Mouse (Mus musculus): ENCODE measurements at regions not wholly inside any gene's neighbourhood (a gene's known extent, or its start where the extent isn't known, plus 50 kb on each side); places are given as distances from the start of the nearest gene placed in this dataset.
"Not testable (repeated sequence)": the region's sequence is repeated elsewhere in the genome, so short reads cannot be mapped to it uniquely, and the experiment has no call there.

- intact Hi-C loops (cut with DNase I) = no loop called here
- DNase-seq (ENCODE audit: low spot score) = no peak
Observed at GRCm38 (mm10) chr12:93812963-93813733, 1878.9 kb upstream of the Flrt2 start.

DNA sequence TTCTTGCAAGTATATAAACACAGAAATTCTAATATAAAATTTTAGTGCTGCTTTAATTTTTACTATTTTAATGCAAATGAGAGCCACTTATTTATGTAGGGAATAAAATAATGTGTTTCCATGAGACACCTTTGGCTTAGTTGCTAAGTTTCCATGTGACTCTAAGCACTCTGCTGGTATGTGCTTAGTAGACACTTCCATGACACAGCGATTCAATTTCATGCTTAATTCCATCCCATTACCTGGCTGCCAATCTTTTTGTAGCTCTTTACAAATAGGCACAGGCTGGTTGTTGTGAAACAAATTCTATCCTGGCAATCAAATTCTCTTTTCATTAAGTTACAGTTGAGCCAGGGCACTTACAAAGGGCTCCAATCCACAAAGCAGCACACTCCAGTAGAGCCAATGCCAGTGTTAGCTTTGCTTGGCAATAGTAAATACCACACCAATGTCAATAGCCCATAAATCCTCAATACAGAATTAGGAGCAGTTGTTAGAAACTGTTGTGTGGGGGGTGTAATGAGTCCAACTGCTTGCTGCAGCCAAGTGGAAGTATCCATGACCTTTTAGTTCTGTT, 1841.0 kb upstream of the Flrt2 start:
- DNase-seq (ENCODE audit: low spot score) = no peak
- intact Hi-C loops (cut with DNase I) = no loop called here

- intact Hi-C loops (cut with DNase I) = no loop called here
- DNase-seq (ENCODE audit: low spot score) = no peak
Observed at GRCm38 (mm10) chr12:93851660-93852059, 1840.4 kb upstream of the Flrt2 start.

DNA sequence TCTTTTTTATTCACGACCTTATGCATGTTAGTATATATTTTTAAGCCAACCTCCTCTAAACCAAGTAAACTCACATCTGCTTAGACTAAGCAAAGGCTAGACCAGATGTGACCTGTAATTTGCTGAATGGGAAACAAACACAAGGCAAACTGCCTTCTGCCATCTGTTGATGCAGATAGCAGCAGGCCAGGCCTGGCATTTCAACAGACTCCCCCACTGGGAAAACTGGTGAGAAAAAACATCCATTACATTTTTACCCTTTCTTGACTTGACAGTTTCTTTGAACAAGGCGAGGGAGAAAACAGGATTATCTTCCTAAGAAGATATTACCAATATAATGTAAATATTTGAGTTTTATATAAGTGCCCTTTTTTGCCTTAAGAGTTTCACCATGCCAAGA, 1806.1 kb upstream of the Flrt2 start:
- DNase-seq (ENCODE audit: low spot score) = no peak
- intact Hi-C loops (cut with DNase I) = no loop called here

GRCm38 (mm10) chr12:93890109-93890508, 1801.9 kb upstream of the Flrt2 start:
- intact Hi-C loops (cut with DNase I) = no loop called here
- DNase-seq (ENCODE audit: low spot score) = no peak

DNA sequence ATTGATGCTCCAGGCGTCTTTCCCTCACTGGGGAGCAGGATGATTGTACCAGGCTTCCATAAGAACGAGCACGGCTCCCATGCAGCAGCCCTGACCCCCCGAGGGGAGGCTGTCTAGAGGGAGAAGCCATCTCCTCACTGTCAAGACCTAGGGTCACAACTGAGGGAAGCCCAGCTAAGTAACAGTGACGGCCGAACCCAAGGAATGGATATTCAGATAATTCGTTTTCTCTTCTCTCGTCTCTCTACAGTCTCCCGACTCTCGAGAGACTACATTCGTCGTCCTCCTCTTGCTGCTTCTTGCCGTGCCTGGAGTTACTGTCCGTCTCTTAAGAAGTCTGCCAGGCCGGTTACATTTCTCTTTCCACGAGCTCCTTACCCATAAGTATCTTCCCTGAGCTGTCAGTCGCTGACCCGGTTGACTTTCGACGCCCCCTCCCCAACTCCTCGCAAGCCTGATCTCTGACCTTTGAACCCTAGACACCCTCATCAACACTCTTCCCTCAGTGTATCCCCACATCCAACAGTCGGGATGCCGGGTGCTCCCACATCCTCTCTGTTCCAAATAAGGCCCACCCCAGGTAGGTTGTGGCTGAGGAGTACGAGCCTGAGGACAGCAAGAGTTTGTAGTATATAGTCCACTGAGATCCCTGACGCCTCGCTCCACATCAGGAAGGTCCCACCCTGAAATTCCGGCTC, 1763.3 kb upstream of the Flrt2 start:
- DNase-seq (ENCODE audit: low spot score); intact Hi-C loops (cut with DNase I): not testable (repeated sequence)

DNA sequence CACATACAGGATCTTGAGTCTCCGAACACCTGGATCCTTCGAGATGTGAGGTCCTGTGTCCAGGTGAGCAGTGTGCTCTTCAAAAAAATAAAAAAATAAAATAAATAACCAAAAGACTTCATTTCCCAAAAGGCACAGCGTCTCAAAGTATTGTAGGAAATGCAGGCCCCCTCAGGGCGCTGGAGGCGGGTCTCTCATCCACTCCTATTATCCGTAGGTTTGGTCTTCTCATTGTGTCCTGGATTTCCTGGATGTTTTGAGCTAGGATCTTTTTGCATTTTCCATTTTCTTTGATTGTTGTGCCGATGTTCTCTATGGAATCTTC, 1762.8 kb upstream of the Flrt2 start:
- DNase-seq (ENCODE audit: low spot score); intact Hi-C loops (cut with DNase I): not testable (repeated sequence)

DNA sequence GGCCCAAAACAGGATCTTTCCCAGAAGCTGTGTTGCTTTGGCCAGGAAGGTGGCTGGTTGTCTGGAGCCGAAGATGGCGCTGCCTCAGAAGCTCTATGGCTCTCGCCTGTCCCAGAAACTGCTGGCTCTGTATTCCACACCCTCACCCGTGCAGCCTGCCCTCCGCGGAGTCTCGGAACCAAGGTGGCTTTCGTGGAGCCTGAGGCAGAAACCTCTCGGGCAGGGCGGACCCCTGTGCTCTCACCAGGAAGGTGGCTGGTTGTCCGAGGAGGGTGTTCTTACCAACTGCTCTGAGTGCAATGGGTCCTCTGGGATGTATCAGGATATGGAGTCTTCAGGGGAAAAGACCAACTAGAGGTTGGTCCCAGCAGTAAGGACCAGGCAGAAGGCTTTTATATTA, 1761.8 kb upstream of the Flrt2 start:
- DNase-seq (ENCODE audit: low spot score); intact Hi-C loops (cut with DNase I): not testable (repeated sequence)

GRCm38 (mm10) chr12:93960869-93961268, 1731.2 kb upstream of the Flrt2 start:
- intact Hi-C loops (cut with DNase I) = no loop called here
- DNase-seq (ENCODE audit: low spot score) = no peak

DNA sequence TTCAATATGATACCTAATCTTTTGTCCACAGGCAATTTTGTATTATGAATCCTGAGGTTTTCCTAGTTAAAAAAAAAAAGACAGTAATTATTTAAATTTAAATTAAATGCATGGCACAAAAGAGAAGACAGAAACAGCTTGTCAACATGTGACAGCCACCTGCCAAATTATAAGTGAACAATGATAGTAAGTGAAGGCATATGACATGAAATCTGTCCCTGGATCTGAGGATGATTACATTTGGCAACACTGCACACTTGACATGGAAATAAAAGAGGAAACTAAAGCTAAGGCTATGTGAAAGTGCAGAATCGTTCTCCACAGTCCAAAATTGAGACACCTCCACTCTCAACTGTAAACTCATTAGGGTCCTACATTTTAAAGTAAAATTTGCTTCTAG, 1710.7 kb upstream of the Flrt2 start:
- intact Hi-C loops (cut with DNase I) = no loop called here
- DNase-seq (ENCODE audit: low spot score) = no peak

DNA sequence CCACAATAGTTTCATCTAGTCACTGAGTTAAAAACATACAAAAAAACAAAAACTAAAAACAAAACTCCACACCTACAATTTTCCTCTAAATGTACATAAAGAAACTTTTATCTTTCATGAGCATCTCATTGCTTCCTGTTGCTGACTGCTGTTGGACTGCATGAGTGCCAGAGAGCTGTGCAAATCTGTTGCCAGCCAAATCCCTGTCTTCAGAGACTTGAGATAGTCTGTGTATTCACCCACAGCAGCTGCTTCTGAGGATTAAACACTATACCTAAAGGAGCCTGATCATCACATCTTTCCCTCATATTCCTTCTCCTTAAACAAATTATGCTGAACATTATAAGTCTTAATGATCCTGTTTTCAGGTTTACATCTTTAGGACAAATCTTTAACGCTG, 1700.5 kb upstream of the Flrt2 start:
- DNase-seq (ENCODE audit: low spot score) = no peak
- intact Hi-C loops (cut with DNase I) = no loop called here

- intact Hi-C loops (cut with DNase I) = no loop called here
- DNase-seq (ENCODE audit: low spot score) = no peak
Observed at GRCm38 (mm10) chr12:93993875-93994274, 1698.2 kb upstream of the Flrt2 start.

- no peak for DNase-seq (ENCODE audit: low spot score)
- intact Hi-C loops (cut with DNase I) = no loop called here
Observed at GRCm38 (mm10) chr12:94015946-94016345, 1676.1 kb upstream of the Flrt2 start.

GRCm38 (mm10) chr12:94031364-94031763, 1660.7 kb upstream of the Flrt2 start:
- intact Hi-C loops (cut with DNase I) = no loop called here
- no peak for DNase-seq (ENCODE audit: low spot score)

- intact Hi-C loops (cut with DNase I) = no loop called here
Observed at GRCm38 (mm10) chr12:94047972-94048371, 1644.1 kb upstream of the Flrt2 start.

DNA sequence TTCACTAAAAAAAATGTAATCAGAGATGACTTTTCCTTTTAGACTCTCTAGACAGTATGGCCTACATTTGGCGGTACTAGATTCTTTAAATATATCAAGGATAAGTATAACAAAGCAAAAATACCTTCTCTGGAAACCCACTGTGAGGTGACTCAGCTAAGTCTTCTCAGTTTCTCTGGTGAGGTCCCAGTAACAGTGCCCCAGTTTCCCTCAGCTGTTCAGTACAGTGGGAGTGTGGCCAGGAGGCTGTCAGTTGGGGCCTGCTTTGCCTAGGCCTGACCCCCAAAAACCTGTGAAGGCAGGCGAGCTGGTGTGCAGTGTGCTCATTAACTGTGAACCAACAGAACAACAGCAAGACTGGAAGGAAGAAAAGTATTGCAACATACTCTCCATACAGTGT, 1634.3 kb upstream of the Flrt2 start:
- intact Hi-C loops (cut with DNase I) = no loop called here
- DNase-seq (ENCODE audit: low spot score) = no peak

More at GRCm38 (mm10) chr12:94047972-94048371, 1644.1 kb upstream of the Flrt2 start:
- DNase-seq (ENCODE audit: low spot score) = no peak

- no peak for DNase-seq (ENCODE audit: low spot score)
- intact Hi-C loops (cut with DNase I) = no loop called here
Observed at GRCm38 (mm10) chr12:94059641-94060040, 1632.4 kb upstream of the Flrt2 start.

DNA sequence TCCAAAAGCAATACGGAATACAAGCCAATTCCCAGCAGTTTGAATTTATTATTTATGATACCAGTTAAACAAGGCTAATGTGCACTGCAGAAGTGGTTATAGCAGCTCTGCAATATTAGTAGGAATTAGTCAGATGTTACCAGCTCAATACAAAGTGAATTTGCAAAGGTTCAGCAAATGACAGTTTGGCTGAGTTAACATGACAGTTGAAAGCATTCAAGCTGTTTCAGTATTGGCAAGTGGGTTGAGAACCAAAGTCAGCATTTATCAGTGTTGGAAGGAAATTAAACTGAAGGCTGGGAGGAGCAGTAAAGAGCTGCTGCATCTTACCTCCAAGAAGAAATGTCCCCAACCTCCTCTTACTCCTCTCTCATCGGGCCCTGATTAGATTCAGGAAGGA, 1631.7 kb upstream of the Flrt2 start:
- no peak for DNase-seq (ENCODE audit: low spot score)
- intact Hi-C loops (cut with DNase I) = no loop called here

DNA sequence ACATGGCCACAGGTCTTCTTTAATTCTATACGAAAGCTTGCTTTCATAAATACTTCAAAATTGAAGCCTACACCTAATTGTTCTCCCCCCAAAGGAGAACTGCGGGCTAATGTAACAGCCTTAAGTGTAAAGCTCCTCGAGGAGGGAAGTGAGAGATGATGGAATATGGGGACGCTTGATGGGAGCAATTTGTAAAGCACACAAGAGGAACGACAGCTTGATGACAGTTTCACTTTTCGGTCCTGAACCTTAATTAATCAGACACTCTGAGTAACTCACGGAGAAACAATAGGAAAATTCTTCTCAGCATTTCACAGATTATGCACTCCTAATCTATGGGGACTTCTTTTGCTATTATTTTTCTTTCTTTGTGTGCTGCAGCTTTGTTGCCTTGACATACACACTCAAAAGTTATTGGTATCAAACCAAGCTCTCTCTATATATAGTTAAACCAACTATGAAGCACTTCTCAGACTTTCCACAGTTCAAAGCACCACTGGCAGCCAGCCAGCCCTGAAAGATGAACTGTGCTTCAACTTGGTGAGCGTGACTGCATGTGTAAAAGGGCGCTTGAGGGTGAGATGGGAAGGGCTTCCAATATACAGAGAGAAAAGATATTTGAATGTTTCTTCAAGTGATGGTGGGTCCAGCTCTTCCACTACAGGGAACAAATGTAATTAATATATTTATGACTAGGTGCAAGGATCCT, 1625.4 kb upstream of the Flrt2 start:
- DNase-seq (ENCODE audit: low spot score) = no peak
- intact Hi-C loops (cut with DNase I) = no loop called here

DNA sequence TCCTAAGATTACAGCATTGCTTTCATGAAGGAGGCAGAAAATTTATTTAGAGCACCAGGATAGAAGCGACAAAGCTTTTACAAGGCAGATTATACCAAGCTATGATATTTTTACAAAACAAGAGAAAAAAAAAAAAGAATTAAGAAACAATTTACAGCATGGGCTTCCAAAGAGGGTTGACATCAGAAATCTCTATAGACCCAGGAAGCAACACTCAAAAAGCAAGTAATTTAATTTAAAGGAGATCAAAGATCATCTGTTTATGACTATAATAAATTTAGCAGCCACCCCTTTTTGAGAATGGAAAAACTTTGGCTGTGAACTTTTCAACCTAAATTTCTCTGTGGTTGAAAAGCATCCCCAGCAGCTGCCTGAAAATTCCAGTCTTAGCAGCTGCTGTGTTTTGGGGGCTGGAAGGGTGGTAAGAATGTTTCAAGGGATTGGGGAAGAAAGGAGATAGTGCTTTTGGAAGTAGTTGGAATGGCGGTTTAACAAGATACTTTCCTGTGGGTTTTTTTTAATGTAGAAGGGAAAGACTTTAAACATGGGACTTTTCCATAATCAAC, 1621.0 kb upstream of the Flrt2 start:
- no peak for DNase-seq (ENCODE audit: low spot score)
- intact Hi-C loops (cut with DNase I) = no loop called here
